Mouse (Mus musculus) lung, adult 2 months (tissue): ENCODE measurements around the gene Chdh.

Source experiments
- CTCF ChIP-seq: fragments of 200-500 bp; IDR thresholded peaks from 2 replicates; pipeline ENCODE4 v1.5.1; 2011; ENCODE audit warnings: mild to moderate bottlenecking, low read length, control low read depth; ENCODE audit not compliant: insufficient read depth
- POLR2A ChIP-seq: fragments of 200-500 bp; IDR thresholded peaks from 2 replicates; pipeline ENCODE4 v1.6.1; 2011; ENCODE audit warnings: low read depth, mild to moderate bottlenecking, control low read depth, low read length, borderline replicate concordance; ENCODE audit errors: extremely low read depth

DNA sequence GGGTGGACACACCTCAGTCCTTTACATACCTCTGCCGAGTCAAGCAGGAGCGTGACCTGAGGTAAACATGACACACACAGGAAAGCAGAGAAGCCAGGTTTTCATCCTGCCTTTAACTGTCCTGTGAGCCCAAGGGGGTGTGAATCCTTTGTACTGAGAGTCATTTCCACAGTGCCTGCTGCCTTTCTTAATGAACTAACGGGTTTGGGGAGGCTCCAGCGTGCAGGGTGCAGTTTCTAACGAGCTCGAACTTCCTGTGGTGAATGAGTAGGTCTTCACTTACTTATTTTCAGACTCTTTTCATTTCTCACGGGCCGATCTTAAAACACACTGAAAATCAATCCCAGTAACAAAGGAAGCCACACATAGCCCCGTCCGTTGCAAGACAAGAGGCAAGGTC is 5.7 kb downstream of the Chdh start:
- no peak for TF ChIP-seq CTCF
- TF ChIP-seq POLR2A, result no peak
